Mouse (Mus musculus) heart, adult 2 months (tissue): Measurements from ENCODE around the gene D630003M21Rik. TPM values are rescaled to one million over a fixed set of nuclear protein-coding genes. Genes with fewer than 3 reads are reported as not detected.
A peak's percentile ranks its signal among the peaks of the same experiment; 100 is the strongest.

ENCODE experiments used
- DNase-seq, 2 experiments: peaks; one replicate each; pipeline ENCODE4 v3.0.0; 2021
- H3K27ac ChIP-seq: fragments of 200-600 bp; 2 replicates; pipeline ENCODE4 v1.8.1; 2022
- H3K27me3 ChIP-seq: fragments of 200-500 bp; 2 replicates; pipeline ENCODE4 v1.6.1; 2012; ENCODE audit warnings: mild to moderate bottlenecking, low read length, inconsistent platforms, mixed read lengths; ENCODE audit not compliant: control insufficient read depth, insufficient read depth
- H3K36me3 ChIP-seq: fragments of 200-500 bp; 2 replicates; pipeline ENCODE4 v1.6.1; 2012; ENCODE audit warnings: low read length, inconsistent platforms; ENCODE audit not compliant: control insufficient read depth, insufficient read depth
- H3K4me1 ChIP-seq: fragments of 200-500 bp; 2 replicates; pipeline ENCODE4 v1.6.1; 2011; ENCODE audit warnings: low read length; ENCODE audit not compliant: control insufficient read depth, insufficient read depth
- H3K4me3 ChIP-seq: fragments of 200-600 bp; 2 replicates; pipeline ENCODE4 v1.8.1; 2022
- H3K79me2 ChIP-seq: fragments of 200-500 bp; replicated peaks from 2 replicates; pipeline ENCODE4 v1.6.1; 2012; ENCODE audit warnings: mild to moderate bottlenecking, inconsistent platforms, low read length, moderate library complexity, mixed read lengths; ENCODE audit not compliant: control insufficient read depth, insufficient read depth
- H3K9ac ChIP-seq: fragments of 200-500 bp; 2 replicates; pipeline ENCODE4 v1.6.1; 2012; ENCODE audit warnings: low read depth, mild to moderate bottlenecking, control low read depth, inconsistent platforms, low read length, mixed read lengths
- CTCF ChIP-seq: fragments of 200-600 bp; IDR thresholded peaks from 2 replicates; pipeline ENCODE4 v1.8.1; 2022; ENCODE audit warnings: antibody characterized with exemption, mild to moderate bottlenecking, moderate library complexity
- EP300 ChIP-seq: fragments of 200-500 bp; IDR thresholded peaks from 2 replicates; pipeline ENCODE4 v1.6.1; 2011; ENCODE audit warnings: low read depth, low read length, control low read depth; ENCODE audit not compliant: insufficient read depth
- POLR2A ChIP-seq: fragments of 200-500 bp; IDR thresholded peaks from 2 replicates; pipeline ENCODE4 v1.6.1; 2011; ENCODE audit warnings: mild to moderate bottlenecking, low read depth, low read length, control low read depth; ENCODE audit not compliant: insufficient read depth
- WGBS: fragments of 180-500 bp; shearing (Covaris S2); methylation state at CpG from one replicate; pipeline ENCODE4 v1.1.7; 2018; 5-methylcytosine and 5-hydroxymethylcytosine counted together
- intact Hi-C: fragments of 180-260 bp; cut with DNase I; formaldehyde crosslinking; loops from one replicate; pipeline ENCODE4 v1.15.1; 2025
- polyA plus RNA-seq: library from polyadenylated mRNA; depleted of rRNA; stranded (reverse); fragments of >200 nt; gene quantifications from 2 replicates; pipeline ENCODE4 v1.2.3, GENCODE M21; 2012
- total RNA-seq, 2 experiments: library from RNA; stranded (reverse); gene quantifications; 2 replicates each; pipeline ENCODE4 v1.2.3; 2021

Gene D630003M21Rik
- total and polyA plus RNA-seq, 3 experiments: 4.6 to 6.7 (median 6.6) TPM

DNA sequence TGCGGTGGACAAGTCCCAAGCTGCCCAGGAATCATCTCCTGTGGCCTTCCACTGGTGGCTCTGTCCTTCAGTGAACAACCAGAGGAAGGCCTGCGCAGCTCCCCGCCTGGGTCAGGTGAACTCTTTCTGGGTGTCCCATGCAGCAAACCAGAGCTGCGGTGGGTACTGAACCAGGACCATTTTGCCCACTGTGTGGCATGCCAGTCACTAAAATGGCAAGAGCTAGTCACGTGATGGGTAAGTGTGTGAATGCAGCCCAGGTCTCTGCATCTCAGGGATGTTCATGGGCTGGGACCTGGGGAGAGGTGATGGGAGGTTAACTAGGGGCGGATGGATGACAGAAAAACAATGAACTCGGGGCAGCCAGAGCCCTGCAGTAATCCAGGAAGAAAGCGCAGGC is 41.0 kb upstream of the D630003M21Rik start:
- Histone ChIP-seq H3K4me3 (no peak overlapping the region), H3K27me3 (no peaks in the 10 kb centered on the region), H3K9ac (no peak overlapping the region), H3K79me2 (no peaks in the 10 kb centered on the region), H3K4me1 (no peaks in the 10 kb centered on the region), H3K36me3 (no peaks in the 10 kb centered on the region), H3K27ac (no peak overlapping the region)
- TF ChIP-seq POLR2A: no peak
- TF ChIP-seq CTCF: no peak
- no peak for TF ChIP-seq EP300
- WGBS: 83% methylated on average over 8 of the region's 8 CpGs
- intact Hi-C loops: no loop called here
- no peak for DNase-seq

DNA sequence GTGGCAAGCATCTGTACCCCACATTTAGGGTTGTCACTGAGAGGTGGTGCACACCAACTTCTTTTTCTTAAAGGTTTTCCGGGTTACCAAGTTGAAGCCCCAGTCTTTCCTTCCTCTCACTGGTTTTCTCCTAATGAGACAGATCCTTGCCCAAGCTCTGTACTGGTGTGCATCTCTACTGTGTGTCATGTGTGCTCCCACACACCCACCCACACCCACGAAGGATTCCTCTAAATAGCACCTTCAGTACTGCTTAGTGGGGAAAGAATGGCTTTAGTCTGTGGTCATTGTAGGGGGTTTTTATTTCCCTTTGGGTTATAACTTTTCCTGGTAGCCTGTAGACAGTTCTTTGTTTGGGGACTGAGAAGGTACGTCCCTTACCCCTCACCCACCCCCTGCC is 35.9 kb upstream of the D630003M21Rik start:
- no peak overlapping the region for H3K27ac ChIP-seq
- no peaks in the 10 kb centered on the region for H3K27me3 ChIP-seq
- no peaks in the 10 kb centered on the region for H3K36me3 ChIP-seq
- H3K9ac ChIP-seq: no peak overlapping the region
- no peak overlapping the region for H3K4me3 ChIP-seq
- no peaks in the 10 kb centered on the region for H3K79me2 ChIP-seq
- DNase-seq: no peak
- no peak for TF ChIP-seq CTCF
- TF ChIP-seq POLR2A: no peak
- no peak for TF ChIP-seq EP300
- intact Hi-C loops: no loop called here
- 85% methylated on average over 3 of the region's 3 CpGs for WGBS
- no peaks in the 10 kb centered on the region for H3K4me1 ChIP-seq

DNA sequence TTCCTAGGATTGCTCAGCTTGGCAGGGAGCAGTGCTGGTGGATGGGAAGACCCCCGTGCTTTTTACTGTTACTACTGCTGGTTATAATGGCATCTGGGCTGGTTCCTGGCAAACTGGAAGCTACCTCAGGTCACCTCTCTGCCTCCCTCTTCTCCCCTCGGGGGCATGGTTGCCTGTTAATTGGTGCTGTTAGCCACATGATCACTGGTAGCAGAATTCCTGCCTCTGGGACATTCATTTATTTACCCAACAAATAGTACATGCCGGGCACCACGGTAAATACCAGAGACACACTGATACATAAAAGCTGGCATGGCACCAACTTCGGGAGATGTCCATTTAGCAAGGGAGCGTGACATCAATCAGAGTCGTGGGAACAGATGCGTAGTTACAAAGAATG is 30.5 kb upstream of the D630003M21Rik start:
- H3K9ac ChIP-seq: no peak overlapping the region
- H3K4me3 ChIP-seq: no peak overlapping the region
- H3K79me2 ChIP-seq: no peaks in the 10 kb centered on the region
- H3K36me3 ChIP-seq: no peaks in the 10 kb centered on the region
- 0 out of 2 replicates have a peak, but pooled peaks cover 1% of the 10 kb centered on the region for H3K4me1 ChIP-seq
- intact Hi-C loops: loop anchor here (2.0 kb wide), 1 partner anchor 51 kb away; no protein-coding TSS in a partner anchor
- WGBS: 74% methylated on average over 8 of the region's 8 CpGs
- H3K27ac ChIP-seq: no peak overlapping the region
- DNase-seq: no peak
- no peak for TF ChIP-seq CTCF
- no peak for TF ChIP-seq EP300
- TF ChIP-seq POLR2A: no peak
- no peaks in the 10 kb centered on the region for H3K27me3 ChIP-seq

- TF ChIP-seq CTCF (peak; percentile 74), POLR2A (no peak)
- Histone ChIP-seq H3K9ac (no peak overlapping the region), H3K4me3 (no peak overlapping the region), H3K4me1 (0 out of 2 replicates have a peak, but pooled peaks cover 1% of the 10 kb centered on the region), H3K79me2 (no peaks in the 10 kb centered on the region), H3K27me3 (no peaks in the 10 kb centered on the region), H3K36me3 (no peaks in the 10 kb centered on the region), H3K27ac (no peak overlapping the region)
- WGBS: 15% methylated on average over 12 of the region's 12 CpGs
- intact Hi-C loops: loop anchor here (2.0 kb wide), 1 partner anchor 50 kb away; no protein-coding TSS in a partner anchor
- peak; percentile 60 to 75 for DNase-seq
Observed at GRCm38 (mm10) chr2:158258781-158259180, 29.8 kb upstream of the D630003M21Rik start.

DNA sequence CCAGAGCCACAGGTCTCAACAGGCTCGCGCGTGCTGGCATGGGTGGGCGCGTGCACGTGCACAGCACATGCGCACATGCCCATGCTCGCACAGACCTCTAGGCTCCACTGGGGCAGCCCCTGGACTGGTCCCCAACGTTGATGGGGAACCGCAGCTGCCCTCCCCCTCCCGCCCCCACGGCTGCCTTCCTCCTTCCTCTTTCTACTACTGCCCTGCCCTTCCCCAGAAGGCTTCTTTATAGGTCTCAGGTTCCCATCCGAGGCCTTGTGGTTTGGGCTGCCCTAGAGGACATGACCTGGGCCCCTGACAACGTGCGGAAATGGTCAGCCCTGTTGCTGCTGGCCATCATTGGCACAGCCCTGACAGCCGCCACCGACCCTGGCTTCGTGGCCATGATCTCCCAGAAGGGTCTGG is 29.0 kb upstream of the D630003M21Rik start, which contains the start of gene Bpi:
Gene Bpi (plus strand): TSS at position 90 of the 414 bp plus-strand sequence.
- Histone ChIP-seq H3K4me3 (no peak within 1 kb of the TSS), H3K27me3 (no peaks in the 10 kb centered on the region), H3K79me2 (no peaks in the 10 kb centered on the region), H3K36me3 (no peaks in the 10 kb centered on the region), H3K4me1 (0 out of 2 replicates have a peak, but pooled peaks cover 1% of the 10 kb centered on the region), H3K27ac (no peak within 1 kb of the TSS; the same call in 1 of the 2 replicates), H3K9ac (no peak within 1 kb of the TSS)
- 70% methylated on average over 18 of the region's 18 CpGs for WGBS
- intact Hi-C loops: loop anchor here (2.0 kb wide), 1 partner anchor 49 kb away; no protein-coding TSS in a partner anchor
- DNase-seq: no peak
- TF ChIP-seq POLR2A (no peak), CTCF (no peak), EP300 (no peak)

DNA sequence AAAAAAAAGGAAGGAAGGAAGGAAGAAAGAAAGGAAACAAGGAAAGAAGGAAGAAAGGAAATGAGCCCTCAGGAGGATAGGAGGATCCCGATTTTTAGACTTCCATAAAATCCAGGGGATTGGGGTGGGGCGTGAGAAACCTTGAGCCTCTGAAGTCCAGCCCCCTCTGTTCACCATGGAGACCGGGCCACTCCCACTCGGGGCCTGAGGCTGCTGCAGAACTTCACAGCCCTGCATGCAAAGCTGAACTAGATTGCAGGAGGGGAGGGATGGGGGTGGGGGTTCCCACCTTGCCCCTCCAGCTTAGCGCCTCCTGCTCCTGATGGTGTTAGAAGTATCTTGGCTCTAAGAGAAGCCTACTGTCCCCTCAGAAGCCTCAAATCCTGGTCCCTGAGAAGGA is 27.9 kb upstream of the D630003M21Rik start:
- Histone ChIP-seq H3K36me3 (no peaks in the 10 kb centered on the region), H3K4me3 (no peak overlapping the region), H3K27me3 (no peaks in the 10 kb centered on the region), H3K4me1 (0 out of 2 replicates have a peak, but pooled peaks cover 1% of the 10 kb centered on the region), H3K79me2 (no peaks in the 10 kb centered on the region), H3K9ac (no peak overlapping the region), H3K27ac (no peak overlapping the region; the same call in 1 of the 2 replicates)
- peak; percentile 50 to 66 for DNase-seq
- intact Hi-C loops: no loop called here
- no peak for TF ChIP-seq EP300
- TF ChIP-seq POLR2A: no peak
- no peak for TF ChIP-seq CTCF
- 17% methylated on average over 5 of the region's 5 CpGs for WGBS
